Mouse (Mus musculus) T-helper 1 cell (primary cell): ENCODE data around the gene Rcc2.

Experiments
- in situ Hi-C: fragments of 300-600 bp; cut with MboI, MseI; formaldehyde crosslinking; loops from one replicate; pipeline ENCODE4 v1.15.1; 2025; ENCODE audit warnings: high pct_unique_total_duplicates

The Rcc2 gene

DNA sequence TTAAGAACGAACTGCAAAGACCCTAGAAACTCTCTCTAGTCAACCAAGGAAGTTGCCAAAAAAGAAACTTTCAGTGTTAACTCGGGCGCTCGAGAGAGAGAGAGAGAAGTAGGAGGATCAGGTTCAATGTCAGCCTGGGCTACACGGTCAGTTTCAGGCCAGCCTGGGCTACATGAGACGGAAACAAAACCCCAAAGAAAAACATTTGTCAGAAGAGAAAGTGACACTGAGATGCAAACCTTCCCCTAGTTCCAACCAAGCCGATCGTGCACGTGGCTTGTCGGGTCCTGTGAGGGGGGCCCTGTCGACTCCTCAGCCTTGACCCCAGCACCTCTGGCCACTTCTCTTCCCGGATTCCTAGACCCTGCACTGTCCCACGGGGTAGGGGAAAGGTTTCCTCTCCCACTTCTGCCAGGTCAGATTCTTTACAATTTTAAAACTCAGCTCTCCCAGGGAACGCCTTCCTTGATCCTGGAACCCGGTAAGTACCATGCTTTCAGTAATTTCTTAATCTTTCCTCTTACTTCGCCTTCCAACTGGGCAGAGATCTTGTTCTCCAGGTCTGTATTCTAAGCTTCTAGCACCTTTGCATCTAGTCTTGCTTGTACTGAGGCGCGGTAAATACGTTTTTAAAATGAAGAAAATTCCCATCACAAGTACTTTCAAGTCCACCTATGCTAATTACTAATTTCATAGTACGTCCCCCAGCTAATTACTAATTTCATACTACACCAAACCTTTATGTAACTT lies at the start of gene Rcc2:
TSS of gene Rcc2 (plus strand) at position 273 of the 750 bp plus-strand sequence.
- in situ Hi-C loops: loop anchor here (10.0 kb wide), 1 partner anchor 724 kb away; the partner anchor contains the start of gene Hspb7

DNA sequence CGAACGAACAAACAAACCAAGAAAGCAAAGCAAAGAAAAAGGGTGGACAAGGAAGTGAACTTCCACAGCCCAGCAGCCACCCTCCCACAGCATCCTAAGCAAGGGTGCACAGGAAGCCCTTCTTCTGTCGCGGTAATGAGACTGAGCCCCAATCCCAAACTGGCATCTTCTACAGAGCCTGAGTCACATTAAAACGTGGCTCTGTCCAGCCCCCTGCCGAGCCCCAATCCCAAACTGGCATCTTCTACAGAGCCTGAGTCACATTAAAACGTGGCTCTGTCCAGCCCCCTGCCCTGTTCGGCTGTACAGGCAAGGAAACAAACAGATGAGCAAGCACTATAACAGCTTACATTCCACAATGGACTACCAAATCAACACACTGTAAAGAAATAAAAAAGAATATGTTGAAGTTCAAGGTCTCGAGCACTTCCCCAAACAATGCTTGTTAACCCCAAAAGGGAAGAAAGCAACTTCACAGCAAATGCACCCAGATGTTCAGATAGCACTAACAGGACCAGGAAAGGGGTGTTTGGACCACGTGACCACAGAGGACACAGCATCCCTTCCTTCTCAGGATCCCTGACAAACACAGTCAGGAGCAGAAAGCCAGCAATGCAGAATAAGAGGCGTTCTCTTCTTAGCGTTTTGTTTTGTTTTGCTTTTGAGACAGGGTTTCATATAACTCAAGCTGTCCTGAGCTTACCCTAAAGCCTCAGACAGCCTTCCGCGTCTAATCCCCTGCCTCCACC lies 46.3 kb upstream of the Rcc2 start:
- in situ Hi-C loops: no loop called here

DNA sequence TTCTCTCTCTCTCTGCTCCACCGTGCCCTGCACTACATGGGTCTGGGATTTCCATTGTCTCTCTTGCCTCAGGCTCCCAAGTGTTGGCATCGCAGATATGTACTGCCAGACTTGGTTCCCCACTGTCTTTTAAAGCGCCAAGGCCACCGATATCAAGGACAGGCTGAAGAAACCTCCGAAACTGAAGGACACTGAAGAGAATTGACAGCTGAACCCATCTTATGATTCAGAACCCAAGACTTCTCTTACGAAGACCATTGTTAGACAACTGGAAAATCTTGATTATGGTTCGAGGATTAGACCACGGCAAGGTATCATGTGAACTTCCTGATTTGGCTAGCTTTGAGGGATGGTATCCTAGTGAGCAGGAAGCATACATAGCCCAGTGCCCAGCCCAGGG lies 45.5 kb upstream of the Rcc2 start:
- in situ Hi-C loops: no loop called here

DNA sequence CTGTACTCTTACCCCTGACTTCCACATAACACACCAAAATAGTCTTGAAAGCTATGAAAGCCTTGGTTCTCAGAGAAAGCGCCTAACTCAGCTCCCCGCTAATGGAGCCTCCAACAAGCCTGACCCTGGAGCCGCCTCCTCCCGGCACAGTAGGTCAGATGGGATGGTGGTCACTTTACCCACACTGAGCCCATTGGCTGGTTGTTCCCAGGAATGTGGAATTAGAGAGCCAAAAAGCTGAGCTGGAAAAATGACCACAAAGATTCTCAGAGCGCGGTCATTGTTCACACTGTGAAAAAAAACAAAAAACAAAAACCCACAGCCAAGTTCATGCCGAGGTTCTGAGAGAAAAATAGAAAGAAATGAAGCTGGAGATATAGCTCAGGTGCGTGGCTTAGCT lies 43.8 kb upstream of the Rcc2 start:
- in situ Hi-C loops: no loop called here

DNA sequence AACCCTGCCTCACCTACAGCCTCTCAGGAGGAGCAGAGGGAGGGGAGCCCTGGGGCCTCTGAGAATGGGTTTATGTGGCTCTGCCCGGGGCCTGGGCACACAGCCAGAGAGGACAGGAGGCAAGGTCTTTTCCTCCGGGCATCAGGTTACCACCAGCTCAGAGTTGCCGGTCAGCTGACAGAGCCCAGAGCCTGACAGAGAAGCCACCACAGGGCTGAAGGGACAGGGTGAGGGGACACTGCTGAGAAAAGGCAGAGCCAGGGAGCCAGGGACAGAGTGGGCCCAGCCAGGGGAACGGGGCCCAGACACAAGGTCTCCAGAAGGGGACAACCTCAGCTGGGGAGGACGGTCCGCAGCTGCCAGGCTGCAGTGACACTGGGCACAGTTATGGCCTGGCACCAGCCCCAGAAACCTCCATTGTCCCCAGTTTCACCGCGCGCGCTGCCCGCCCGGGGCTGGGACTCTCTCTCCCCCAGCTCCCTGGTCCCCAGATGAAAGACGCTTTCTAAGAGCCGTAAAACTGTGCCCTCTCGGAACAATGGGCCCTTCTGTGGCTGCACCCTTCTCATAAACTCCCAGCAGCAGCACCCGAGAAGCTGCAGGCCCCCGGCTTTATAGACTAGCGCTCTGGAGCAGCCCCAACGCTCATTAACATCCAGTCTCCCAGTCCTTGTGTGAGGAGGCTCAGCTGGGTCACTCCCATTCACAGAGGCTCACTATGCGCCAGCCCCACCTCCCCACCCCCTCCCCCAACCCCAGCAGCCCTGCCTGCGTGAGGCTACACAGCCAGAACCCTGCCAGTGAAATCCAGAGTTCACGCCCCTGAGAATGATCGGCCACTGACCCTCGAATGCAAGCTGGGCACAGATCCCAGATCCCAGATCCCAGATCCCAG lies 42.4 kb upstream of the Rcc2 start:
- in situ Hi-C loops: no loop called here

DNA sequence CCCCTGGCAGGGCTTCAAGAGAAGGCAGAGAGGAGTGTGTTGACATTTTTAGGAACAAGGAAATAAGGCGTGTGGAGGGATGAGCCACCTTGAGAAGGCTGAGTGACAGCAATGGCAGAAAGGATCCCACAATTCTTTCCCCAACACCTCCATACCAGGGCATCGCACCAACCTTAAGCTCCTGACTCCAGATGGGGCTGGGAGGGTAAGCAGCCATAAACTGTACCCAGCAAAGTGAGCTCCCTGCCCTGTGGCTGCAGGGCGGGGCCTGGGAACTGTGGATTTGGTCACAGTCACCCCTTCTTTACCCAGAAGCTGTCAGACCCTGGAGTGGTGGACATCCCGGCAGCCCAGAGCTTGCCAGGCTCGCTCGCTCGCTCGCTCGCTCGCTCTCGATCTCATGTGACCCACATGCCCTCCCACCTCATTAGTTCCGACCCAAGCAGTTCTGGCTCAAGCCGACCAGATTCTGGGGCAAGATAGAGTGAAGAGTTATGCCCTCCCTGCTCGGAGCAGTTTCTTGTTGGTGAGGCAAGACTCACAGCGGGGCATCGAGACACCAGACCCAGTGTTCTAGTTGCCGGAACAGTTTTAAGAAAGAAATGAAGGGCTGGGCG lies 38.8 kb upstream of the Rcc2 start:
- in situ Hi-C loops: loop anchor here (10.0 kb wide), 1 partner anchor 107 kb away; no protein-coding TSS in a partner anchor

DNA sequence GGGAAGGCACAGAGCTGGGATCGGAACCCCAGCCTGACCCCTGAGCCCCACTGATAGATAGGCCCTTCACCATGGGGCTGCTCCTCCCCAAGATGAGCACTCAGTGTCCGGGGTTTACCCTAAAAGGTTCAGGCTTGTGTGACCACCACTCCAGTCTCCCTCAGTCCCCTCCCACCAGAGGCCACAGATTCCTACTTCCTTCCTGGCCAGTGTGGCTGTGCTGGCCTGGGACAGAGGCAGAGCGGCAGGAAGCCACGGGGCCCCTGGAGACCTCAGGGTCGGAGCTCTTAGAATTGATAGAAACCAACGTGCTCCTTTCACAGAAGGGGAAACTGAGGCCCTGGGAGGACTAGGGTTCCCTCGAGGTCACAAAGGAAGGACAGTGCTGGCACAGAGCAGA lies 37.9 kb upstream of the Rcc2 start:
- in situ Hi-C loops: loop anchor here (10.0 kb wide), 1 partner anchor 108 kb away; no protein-coding TSS in a partner anchor

DNA sequence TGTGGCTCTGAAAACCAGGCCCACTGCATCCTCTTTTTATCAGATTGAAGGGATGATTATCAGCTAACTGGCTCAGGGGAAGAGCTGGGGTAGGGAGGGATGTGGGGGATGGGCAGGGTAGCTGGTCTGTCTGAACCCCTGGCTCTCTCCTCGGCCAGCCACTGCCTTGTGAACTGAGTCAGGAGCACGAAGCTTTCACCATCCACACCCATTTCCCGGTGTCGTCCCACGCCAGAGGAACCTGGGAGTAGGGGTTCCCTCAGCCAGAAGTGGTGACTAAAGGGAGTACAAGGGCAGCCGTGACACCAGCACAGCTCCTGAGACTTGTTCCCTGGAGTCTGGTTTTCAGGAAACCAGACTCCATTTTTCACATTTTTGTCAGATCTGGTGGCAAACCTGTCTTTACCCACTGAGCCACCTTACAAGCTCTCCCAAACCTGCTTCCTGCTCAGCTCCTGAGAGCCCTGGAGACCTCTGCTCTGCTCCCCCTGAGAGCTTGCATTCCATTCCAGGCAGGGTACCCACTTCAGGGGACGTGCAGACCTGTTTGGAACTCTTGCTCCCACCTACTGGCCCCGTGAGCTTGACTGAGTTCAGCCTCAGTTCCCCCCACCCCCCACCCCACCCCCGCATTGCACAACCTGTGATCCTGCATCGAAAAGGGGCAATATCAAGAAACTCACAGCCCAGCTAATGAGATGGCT lies 37.3 kb upstream of the Rcc2 start:
- in situ Hi-C loops: loop anchor here (10.0 kb wide), 1 partner anchor 108 kb away; no protein-coding TSS in a partner anchor

DNA sequence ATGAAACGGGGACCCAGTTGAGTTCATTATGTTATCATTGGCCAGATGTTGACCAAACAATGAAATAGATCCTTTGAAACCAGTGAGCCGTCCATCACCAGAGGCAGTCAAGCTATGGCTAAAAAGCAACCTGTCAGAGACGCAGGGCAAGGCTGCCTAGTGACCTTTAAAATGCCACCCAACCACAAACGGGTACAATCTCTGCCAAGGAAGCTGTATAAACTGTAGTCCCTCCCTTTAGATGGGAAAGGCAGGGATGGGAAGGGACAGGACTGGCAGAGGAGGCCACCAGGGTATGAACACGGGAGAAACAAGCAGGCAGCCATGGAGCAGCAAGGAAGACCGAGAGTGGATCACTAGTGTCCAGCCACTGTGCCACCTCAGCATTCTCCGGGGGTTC lies 35.3 kb upstream of the Rcc2 start:
- in situ Hi-C loops: loop anchor here (5.0 to 10.0 kb wide), 2 partner anchors 93 to 110 kb away; no protein-coding TSS in a partner anchor

DNA sequence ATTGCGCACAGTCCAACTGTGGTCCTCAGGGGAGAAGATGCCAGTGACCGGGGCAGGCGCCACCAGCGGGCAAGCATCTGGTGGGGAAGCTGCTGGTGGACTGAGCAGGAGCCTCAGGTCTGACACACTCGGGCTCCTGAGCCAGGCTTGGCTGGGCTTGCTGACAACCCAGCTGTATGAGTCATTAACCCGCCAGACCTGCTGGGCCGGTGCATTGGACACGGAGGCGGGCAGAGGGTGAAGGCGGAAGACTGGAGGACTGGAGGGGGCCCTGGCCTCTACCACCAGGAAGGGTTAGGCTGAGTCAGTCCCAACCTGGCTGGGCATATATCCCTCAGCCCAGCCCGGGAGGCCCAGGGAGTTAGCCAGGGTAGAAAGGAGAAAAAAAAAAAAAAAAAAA lies 34.6 kb upstream of the Rcc2 start, which contains the start of gene Arhgef10l:
TSS of gene Arhgef10l (minus strand) at position 253 of the 400 bp plus-strand sequence.
- in situ Hi-C loops: loop anchor here (5.0 to 10.0 kb wide), 2 partner anchors 93 to 111 kb away; no protein-coding TSS in a partner anchor

DNA sequence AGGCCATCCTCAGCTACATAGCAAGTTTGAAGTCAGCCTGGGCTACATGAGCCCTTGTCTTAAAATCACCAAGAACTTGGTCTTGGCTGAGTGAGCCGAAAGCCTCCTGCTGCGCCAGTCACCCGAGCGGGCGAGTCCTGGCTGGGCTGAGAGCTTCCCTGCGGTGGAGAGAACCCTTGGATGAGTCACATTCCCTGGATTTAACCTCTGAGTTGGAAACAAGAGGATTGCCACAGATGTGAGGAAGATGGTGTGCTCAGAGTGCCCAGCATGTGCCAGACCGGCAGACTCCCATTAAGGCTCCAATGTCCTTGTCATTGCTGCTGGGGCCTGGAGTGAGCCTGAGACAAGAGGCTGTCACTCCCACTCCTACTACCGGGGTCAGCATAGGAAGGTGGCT lies 32.5 kb upstream of the Rcc2 start:
- in situ Hi-C loops: loop anchor here (5.0 to 10.0 kb wide), 2 partner anchors 96 to 113 kb away; no protein-coding TSS in a partner anchor

DNA sequence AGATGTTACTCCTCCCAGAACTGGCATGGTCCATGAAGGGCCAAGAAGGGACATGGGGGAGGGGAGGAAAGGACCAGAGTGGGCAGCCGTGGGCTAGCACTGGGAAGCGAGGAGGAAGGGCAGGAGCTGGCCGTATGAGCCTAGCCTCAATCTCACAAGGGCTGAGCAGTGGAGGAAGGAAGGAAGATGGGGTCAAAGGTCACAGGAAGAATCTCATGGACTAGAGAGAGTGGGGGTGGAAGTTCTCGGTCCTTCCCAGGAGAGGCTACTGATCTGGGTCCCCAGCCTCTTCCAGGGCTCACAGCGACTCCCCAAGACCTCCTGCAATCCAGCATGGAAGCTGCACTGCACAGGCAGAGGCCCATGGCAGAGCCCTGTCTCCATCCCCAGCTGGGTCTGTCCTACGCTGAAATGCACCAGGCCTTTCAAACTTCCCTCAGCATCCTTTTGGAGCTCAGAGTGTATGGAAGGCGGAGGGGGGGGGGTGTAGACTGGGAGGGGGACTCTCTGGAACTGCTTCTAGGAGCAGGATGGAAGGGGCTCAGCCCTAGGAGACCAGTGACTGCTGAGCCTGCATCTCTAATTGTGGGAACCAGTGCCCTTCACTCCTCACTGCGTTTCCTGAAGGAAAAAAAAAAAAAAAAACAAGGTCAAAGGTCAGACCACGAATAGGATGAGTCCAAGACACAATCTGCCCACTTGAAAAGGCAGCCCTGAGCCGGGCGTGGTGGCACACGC lies 26.6 kb upstream of the Rcc2 start:
- in situ Hi-C loops: no loop called here

DNA sequence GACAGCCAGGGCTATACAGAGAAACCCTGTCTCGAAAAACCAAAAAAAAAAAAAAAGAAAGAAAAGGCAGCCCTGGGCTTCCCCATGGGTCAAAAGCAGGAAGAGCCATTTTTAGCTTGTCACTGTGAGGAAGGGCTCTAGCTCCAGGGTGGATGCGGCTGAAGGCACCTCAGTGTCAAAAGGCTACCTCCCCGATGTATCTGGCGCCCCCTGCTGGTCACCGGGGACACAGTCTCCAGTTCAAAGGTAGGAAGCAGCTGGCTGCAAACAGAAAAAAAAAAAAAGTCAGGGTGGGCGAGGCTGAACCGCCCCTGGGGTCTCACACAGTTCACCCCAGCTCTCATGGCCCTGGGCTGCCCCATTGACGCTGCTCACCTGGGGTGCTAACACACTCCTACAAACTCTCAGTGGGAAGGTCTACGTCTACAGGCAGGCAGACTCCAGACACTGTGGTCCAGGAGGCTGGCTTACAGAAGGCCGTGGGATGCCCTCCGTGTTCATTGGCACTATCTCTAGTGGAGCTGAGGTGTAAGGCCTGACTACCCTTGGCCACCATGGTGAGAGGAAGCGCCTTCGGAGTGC lies 25.9 kb upstream of the Rcc2 start:
- in situ Hi-C loops: no loop called here

DNA sequence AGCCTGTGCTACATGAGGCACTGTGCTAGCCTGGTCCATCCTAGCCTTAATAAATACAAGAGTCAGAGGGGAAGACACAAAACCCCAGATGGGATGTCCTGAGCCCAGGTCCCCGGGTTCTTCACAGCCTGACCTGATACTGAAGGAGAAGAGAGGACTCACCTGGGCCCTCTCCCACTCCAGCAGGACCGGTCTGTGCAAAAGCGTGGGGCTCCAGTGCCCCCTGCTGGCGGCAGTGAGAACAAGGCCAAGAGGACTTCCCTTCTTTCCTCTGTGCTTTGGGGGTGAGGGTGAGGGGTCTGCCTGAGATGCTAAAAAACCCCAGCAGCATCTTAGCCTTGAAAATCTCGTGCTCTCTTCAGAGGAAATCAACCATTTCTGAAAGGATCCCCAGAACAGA lies 21.3 kb upstream of the Rcc2 start:
- in situ Hi-C loops: loop anchor here (5.0 kb wide), 1 partner anchor 87 kb away; no protein-coding TSS in a partner anchor

DNA sequence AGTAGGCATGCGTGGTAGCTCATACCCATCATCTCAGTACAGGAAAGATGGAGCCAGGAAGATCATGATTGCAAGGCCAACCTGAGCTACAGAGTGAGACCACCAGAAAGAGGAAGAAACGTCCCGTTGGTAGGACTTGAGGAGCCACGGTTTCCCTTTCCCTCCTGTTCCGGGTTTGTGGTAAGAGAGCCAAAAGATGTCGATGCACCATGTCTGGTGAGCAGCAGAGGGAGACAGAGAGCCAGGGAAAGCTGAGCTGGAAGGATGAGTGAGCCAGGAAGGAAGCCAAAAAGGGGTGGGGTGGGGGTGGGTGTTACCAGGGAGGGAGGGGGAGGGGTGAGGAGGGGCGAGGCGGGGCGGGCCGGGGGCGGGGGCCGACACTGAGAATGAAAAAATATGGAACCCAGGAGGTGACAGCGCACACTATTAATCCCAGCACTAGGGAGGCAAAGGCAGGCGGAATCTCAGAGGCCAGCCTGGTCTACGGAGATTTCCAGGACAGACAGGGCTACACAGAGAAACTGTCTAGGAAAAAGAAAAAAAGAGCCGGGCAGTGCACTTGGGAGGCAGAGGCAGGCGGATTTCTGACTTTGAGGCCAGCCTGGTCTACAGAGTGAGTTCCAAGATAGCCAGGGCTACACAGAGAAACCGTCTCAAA lies 20.5 kb upstream of the Rcc2 start:
- in situ Hi-C loops: loop anchor here (5.0 kb wide), 1 partner anchor 88 kb away; no protein-coding TSS in a partner anchor

DNA sequence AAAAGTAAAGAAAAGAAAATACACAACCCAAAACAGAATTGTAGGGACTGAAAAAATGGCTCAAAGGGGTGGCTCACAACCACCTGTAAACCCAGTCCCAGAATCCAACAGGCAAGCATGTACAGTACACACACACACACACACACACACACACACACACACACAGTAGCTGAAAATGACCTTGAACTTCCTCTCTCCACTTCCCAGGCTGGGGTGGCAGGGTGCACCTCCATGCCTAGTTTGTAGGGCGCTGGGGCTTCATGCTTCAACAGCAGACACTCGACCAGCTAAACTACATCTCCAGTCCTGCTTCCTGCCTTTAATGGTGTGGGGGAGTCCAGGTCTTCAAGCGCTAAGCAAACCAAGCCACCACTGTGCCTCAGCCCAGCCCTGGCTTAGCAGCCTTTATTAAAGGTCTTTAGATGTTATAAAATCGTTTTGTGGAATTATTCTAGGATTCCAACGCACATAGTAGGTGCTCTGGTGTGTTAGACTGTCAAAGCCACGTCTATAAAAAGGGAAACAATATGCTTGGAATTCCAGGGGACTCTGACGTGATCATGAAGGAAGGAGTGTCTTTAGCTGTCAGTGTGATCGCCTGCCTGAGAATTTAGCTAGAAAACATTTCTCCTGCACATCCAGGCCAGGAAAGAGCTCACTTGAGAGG lies 19.5 kb upstream of the Rcc2 start:
- in situ Hi-C loops: no loop called here

DNA sequence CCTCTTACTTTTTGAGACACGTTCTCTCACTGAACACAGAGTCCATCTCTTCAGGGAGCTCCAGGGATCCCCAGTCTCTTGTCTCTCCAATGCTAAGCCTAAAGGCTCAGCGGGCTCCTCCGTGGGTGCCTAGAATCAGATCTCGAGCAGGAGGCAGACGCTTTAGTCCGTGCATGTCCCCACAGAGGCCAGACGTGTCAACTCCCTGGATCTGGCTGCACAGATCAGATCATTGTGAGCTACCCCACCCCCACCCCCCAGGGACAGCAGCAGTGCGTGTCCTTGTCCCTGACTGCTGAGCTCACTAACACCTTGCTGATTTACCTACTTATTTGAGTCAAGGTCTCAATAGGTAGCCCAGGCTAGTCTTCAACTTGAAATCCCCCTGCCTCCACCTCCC lies 16.7 kb upstream of the Rcc2 start:
- in situ Hi-C loops: no loop called here
